Mouse (Mus musculus) ovary, postnatal 10 days (tissue): Measurements from ENCODE around the gene Hist2h2be.
"Not testable (repeated sequence)": the region's sequence is repeated elsewhere in the genome, so short reads cannot be mapped to it uniquely, and the experiment has no call there.

Source experiments
- DNase-seq: peaks from one replicate; pipeline ENCODE4 v3.0.0; 2022; ENCODE audit warnings: low spot score

Gene Hist2h2be

GRCm38 (mm10) chr3:96238954-96239793, 18.3 kb downstream of the Hist2h2be start, which contains the start of gene Hist2h3c2:
Gene Hist2h3c2, minus strand, starts transcription at chr3:96239127.
- not testable (repeated sequence) for DNase-seq

DNA sequence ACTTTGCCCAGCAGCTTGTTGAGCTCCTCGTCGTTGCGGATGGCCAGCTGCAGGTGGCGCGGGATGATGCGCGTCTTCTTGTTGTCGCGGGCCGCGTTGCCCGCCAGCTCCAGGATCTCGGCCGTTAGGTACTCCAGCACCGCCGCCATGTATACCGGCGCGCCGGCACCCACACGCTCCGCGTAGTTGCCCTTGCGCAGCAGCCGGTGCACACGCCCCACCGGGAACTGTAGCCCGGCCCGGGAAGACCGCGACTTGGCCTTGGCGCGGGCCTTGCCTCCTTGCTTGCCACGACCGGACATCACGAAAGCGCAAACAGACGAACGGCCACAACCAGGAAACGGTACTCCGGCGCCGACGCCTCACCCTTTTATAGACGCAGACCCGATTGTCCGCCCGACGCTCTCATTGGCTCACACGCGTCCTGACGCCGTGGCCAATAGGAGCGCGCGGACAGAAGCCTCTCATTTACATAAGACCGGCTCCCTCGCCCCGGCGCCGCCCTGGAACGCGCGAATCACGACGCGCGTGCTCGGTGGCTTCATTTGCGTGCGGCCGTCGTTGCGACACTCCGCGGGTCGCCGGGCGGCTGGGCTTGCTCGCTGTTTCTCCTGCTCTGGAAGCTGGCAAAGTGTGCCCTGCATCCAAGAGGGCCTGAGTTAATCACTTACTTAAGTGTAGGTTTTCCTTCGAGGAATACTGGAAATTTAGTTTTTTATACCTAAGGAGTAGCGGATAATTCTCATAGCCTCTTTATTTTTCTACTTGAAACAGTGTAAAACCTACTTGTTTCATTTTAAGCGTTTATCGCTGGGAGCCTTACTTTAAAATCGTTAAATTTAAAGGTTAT, 19.3 kb downstream of the Hist2h2be start, which contains the start of gene Hist2h2aa2:
TSS of gene Hist2h2aa2 (minus strand) at position 328 of the 850 bp plus-strand sequence.
- DNase-seq = peak; percentile 96

DNA sequence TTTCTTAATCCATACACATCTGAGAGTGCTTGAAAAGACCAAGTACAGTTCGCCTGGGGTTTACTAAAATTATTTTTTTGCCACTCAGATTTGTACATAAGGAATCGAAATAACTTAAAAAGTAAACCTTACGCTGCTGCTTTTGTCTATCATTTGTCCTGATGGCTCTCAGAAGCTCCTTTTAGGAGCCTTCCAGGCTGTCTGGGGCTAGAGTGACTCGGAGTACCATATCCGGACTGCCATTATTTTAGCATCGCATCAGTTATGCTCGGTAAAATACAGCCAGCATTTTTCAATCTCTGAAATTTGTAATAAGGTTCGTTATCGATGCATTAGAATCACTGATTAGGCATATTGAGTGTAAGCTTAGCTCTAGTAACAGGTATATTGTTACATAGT, 19.9 kb downstream of the Hist2h2be start:
- DNase-seq = no peak

DNA sequence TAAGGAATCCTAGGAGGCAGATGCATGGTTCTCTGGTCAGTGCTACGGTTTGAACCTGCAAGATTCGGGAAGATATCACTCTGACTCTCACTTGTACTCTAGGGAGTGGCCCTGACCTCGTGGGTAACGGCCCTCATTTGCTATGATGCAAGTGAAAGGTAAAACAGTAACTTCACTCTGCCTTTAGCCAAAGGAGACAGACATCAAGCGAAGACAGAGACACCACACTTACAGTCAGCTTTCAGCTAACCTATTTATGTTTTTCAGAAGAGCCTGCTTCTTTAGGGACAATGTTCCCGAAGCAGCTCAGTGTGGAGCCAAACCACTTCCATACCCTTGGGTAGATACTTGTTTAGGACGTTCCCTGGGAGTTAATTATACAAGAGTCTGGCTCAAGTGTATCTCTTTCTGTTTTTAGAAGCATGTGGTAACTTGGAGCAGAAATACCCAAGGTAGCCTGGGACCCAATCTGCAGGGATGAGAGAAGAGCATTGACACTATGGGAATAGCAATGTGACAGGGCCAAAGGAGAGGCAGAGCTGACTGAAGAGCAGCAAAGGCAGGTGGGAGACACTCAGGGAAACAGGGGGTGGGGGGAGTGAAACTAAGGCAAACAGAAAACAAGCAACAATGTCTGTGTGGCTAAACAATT, 23.1 kb downstream of the Hist2h2be start:
- no peak for DNase-seq

- peak; percentile 79 for DNase-seq
These were observed 24.3 kb downstream of the Hist2h2be start, which contains the start of gene Hist2h2aa1 for GRCm38 (mm10) chr3:96245003-96245886. Gene Hist2h2aa1, plus strand, starts transcription at chr3:96245497.

DNA sequence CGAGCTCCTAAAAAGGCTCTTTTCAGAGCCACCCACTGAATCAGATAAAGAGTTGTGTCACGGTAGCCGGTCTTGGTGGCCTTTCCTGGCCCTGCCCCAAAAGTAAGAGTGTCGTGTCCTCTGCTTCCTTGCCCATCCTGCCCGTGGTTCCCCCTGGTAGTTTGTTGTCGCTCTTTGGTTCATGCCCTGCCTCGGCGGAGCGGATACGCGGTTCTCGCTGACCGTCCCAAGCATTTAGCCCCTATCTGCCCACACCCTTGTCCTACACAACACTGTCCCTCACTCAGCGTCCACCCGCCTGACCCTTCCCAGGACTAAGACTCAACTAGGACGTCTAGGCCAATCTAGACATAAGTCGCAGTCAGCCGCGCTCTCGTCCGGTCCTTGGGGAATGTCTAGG, 25.1 kb downstream of the Hist2h2be start:
- not testable (repeated sequence) for DNase-seq

- DNase-seq = not testable (repeated sequence)
These were observed 25.5 kb downstream of the Hist2h2be start, which contains the start of gene Hist2h3c1 for GRCm38 (mm10) chr3:96246427-96246856. Gene Hist2h3c1, plus strand, starts transcription at chr3:96246685.

- DNase-seq = no peak
These were observed 26.6 kb downstream of the Hist2h2be start for GRCm38 (mm10) chr3:96247356-96248140.

DNA sequence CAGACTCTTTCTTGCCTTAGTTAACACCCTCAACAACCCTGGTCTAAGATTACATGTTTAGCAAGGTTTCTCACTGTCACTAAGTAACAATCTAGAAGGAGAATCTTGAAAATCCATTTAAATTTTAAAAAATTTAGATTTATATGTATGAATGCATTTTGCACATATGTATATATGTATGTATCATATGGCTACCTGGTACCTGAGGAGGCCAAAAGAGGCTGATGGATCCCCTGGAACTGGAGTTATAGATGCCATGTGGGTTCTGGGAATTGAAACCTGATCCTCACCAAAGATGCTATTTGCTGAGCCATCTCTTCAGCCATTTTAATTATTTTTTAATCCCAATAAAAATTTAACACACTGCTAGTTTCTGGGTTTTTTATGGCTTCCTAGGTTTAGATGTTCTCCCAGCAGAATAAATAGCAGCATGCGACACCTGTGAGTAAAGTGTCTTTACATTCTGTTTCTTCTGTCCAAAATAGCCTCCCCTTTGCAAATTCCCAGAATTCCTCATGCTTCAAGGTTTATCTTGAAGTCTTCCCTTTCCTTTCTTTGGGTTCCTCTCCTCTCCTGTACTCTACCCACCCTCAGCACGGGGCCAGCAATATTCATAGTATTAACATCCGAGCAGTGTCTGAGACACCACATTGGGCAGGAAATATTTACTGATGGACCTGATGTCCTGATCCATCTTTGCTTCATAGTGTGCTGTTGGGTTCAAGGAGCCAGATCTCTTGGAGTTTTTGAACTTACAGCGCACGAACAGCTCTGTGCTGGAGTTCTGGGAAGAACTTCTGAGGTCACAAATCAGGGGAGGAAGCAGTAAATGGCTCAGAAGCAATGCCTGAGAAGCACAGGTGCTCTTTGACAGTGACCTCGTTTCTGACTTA, 27.5 kb downstream of the Hist2h2be start:
- DNase-seq = no peak

DNA sequence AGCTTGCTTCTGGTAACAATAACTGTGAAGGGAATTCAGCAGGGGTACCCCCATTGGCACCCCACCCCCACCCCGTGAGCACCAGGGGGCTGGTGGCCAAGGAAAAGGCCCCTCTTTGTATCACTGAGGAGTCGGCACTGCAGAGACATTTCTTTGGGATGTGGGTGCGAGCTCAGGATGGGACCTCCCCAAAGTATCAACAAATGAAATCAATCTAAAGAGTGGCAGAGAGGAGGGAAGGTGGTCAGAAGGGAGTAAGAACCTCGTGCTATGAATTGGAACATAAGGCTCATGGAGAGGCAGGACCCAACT, 28.1 kb downstream of the Hist2h2be start:
- DNase-seq = no peak

GRCm38 (mm10) chr3:96250890-96251289, 30.0 kb downstream of the Hist2h2be start:
- no peak for DNase-seq

GRCm38 (mm10) chr3:96251787-96252186, 30.9 kb downstream of the Hist2h2be start:
- DNase-seq = no peak

DNA sequence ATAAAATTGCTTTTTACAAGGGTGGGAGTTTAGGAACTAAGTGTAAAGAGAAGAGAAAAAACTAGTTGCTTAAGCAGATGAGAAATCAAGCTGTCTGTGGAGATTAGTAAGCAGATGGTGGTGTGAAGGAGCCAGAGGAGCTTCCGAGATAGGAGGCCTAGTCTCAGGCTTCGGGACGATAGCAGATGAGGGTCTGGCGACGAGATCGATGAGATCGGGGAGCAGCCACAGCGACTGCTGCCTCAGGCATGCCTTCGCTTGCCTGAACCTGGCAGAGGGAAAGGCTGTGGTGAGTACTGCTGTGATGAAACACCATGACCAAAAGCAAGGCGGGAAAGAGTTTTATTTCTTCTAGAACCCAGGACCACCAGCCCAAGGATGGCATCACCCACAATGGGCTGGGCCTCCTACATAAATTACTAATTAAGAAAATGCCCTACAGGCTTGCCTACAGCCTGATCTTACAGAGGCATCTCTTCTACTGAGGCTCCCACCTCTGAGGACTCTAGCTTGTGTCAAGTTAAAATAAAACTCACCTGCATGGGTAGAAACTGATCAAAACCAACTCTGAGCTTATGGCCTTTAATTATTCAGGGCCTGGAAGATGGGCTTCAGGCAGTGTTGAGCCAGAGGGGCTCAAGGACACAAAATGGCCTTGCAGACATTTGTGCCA, 33.9 kb downstream of the Hist2h2be start:
- no peak for DNase-seq

- no peak for DNase-seq
These were observed 35.1 kb downstream of the Hist2h2be start for GRCm38 (mm10) chr3:96255926-96256593.

DNA sequence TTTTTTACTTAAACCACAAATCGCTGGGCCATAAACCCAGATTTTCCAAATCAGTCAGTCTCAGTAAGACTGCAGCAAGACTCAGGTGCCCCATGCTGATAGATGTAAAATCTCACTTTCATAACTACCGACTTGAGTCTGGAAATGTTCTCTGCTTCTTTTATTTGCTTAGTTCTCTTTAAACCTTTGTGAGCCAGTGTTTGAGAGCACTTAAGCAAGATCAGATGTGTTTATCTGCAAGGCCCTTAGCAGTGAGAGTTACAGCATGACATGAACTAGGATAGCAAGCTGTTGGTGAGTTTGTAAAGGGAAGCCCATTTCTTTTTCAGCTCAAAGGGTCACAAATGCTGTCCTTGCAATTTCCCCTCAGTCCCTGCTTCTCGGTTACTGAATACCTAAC, 36.3 kb downstream of the Hist2h2be start:
- no peak for DNase-seq

- no peak for DNase-seq
These were observed 39.3 kb downstream of the Hist2h2be start for GRCm38 (mm10) chr3:96260220-96260619.

DNA sequence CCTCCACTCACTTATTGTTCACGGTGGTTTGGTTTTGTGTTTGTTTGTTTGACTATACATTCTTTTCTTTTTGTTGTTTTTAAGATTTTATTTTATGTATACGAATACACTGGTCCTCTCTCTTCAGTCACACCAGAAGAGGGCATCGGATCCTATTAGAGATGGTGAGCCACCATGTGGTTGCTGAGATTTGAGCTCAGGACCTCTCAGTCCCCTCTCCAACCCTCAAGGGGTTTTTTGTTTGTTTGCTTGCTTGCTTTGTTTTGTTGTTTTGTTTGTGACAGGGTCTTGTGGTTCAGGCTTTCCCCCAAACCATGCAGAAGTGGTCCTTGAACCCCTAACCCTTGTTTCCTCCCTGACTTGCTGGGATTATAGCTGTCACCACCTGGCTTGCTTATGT, 40.7 kb downstream of the Hist2h2be start:
- DNase-seq = no peak

DNA sequence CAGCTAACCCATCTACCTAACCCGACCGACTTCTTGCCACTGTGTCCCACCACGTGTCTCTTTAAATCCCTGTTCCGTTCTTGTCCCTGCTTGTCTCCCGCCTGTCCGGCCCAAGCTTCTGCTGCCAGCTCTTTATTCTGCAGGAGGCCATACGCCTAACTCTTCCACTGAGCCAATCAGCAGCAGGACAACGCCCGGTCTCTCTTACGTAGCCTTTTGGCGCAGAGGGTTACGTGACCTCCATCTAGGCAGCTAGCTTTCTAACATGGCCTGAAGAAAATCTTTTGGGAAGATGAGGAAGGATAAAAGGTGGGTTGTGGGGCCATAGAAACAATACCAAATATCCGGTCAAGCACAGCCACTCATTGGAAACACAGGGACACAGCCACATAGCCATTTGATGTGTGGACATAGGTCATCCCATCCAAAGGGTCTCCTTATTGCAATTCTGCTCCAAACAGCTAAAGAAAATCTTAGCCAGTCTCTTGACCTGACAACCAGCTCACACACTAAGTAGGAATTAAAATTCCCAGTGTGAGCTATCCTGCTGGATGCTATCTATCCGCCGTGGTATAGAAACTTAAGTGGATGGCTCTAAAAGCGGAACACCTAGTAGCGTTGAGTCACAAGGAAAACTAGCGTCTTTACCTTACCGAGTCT, 41.4 kb downstream of the Hist2h2be start:
- no peak for DNase-seq
